Mouse (Mus musculus): ENCODE results near the gene Robo1. TPM values are rescaled to one million over a fixed set of nuclear protein-coding genes. Genes with fewer than 3 reads are reported as not detected.
A peak's percentile ranks its signal among the peaks of the same experiment; 100 is the strongest.

Gene Robo1
- total RNA-seq, 2 experiments from 2014 or later: 101 to 104 TPM

GRCm38 (mm10) chr16:72990376-72991167 is 682.5 kb downstream of the Robo1 start:
- no peak for DNase-seq (ENCODE audit: low spot score in 2 of 2)

GRCm38 (mm10) chr16:72993189-72993588 is 685.1 kb downstream of the Robo1 start:
- no peak for DNase-seq (ENCODE audit: low spot score in 2 of 2)

- DNase-seq (ENCODE audit: low spot score in 2 of 2): no peak
These were observed 685.5 kb downstream of the Robo1 start for GRCm38 (mm10) chr16:72993594-72993993.

GRCm38 (mm10) chr16:72995251-72995954 is 687.3 kb downstream of the Robo1 start:
- no peak for DNase-seq (ENCODE audit: low spot score in 2 of 2)

GRCm38 (mm10) chr16:72995955-72996535 is 687.9 kb downstream of the Robo1 start:
- no peak for DNase-seq (ENCODE audit: low spot score in 2 of 2)

GRCm38 (mm10) chr16:72998677-72999076 is 690.6 kb downstream of the Robo1 start:
- no peak for DNase-seq (ENCODE audit: low spot score in 2 of 2)

GRCm38 (mm10) chr16:73002685-73003084 is 694.6 kb downstream of the Robo1 start:
- no peak for DNase-seq (ENCODE audit: low spot score in 2 of 2)

GRCm38 (mm10) chr16:73004601-73005000 is 696.5 kb downstream of the Robo1 start:
- no peak for DNase-seq (ENCODE audit: low spot score in 2 of 2)

- no peak for DNase-seq (ENCODE audit: low spot score in 2 of 2)
These were observed 697.7 kb downstream of the Robo1 start for GRCm38 (mm10) chr16:73005831-73006230.

- no peak for DNase-seq (ENCODE audit: low spot score in 2 of 2)
These were observed 699.3 kb downstream of the Robo1 start for GRCm38 (mm10) chr16:73007434-73007833.

GRCm38 (mm10) chr16:73011313-73011712 is 703.2 kb downstream of the Robo1 start:
- DNase-seq (ENCODE audit: low spot score in 2 of 2): no peak

GRCm38 (mm10) chr16:73012926-73013325 is 704.8 kb downstream of the Robo1 start:
- DNase-seq (ENCODE audit: low spot score in 2 of 2): no peak

- DNase-seq (ENCODE audit: low spot score in 2 of 2): no peak
These were observed 706.4 kb downstream of the Robo1 start for GRCm38 (mm10) chr16:73014544-73014943.

- DNase-seq (ENCODE audit: low spot score in 2 of 2): no peak
These were observed 707.9 kb downstream of the Robo1 start for GRCm38 (mm10) chr16:73015976-73016375.

- no peak for DNase-seq (ENCODE audit: low spot score in 2 of 2)
These were observed 708.7 kb downstream of the Robo1 start for GRCm38 (mm10) chr16:73016801-73017200.

- DNase-seq (ENCODE audit: low spot score in 2 of 2): peak in 1 of 2 experiments; percentile 30
These were observed 716.2 kb downstream of the Robo1 start for GRCm38 (mm10) chr16:73024326-73024725.

- DNase-seq (ENCODE audit: low spot score in 2 of 2): no peak
These were observed 719.6 kb downstream of the Robo1 start for GRCm38 (mm10) chr16:73027692-73028091.

- DNase-seq (ENCODE audit: low spot score in 2 of 2): no peak
These were observed 722.9 kb downstream of the Robo1 start for GRCm38 (mm10) chr16:73030999-73031398.

GRCm38 (mm10) chr16:73035210-73035985 is 727.3 kb downstream of the Robo1 start:
- DNase-seq (ENCODE audit: low spot score in 2 of 2): no peak

GRCm38 (mm10) chr16:73038552-73038951 is 730.4 kb downstream of the Robo1 start:
- DNase-seq (ENCODE audit: low spot score in 2 of 2): no peak

- DNase-seq (ENCODE audit: low spot score in 2 of 2): no peak
These were observed 754.4 kb downstream of the Robo1 start for GRCm38 (mm10) chr16:73062461-73062860.
